Mouse (Mus musculus) myocyte (in vitro differentiated cells): Measurements from ENCODE around the gene Gm973.

Source experiments
- CEBPB ChIP-seq: IDR thresholded peaks from 2 replicates; pipeline ENCODE4 v1.6.1; 2011; ENCODE audit warnings: mild to moderate bottlenecking, moderate library complexity; ENCODE audit not compliant: poor library complexity, insufficient read depth, severe bottlenecking
- MAX ChIP-seq: IDR thresholded peaks from one replicate; pipeline ENCODE4 v1.6.1; 2011; ENCODE audit warnings: low read depth, mild to moderate bottlenecking, control low read depth
- MYOD1 ChIP-seq, 3 experiments: IDR thresholded peaks; one replicate each; pipeline ENCODE4 v1.6.1; 2011; ENCODE audit warnings: control low read depth in 2 of 3, low read depth in 2 of 3, mild to moderate bottlenecking in 2 of 3, moderate library complexity in 1 of 3; ENCODE audit not compliant: insufficient read length in 2 of 3, control insufficient read depth in 1 of 3
- MYOG ChIP-seq, 3 experiments: IDR thresholded peaks; one replicate each; pipeline ENCODE4 v1.6.1; 2011; ENCODE audit warnings: control low read depth in 2 of 3, low read depth in 2 of 3, mild to moderate bottlenecking in 2 of 3; ENCODE audit not compliant: insufficient read length in 2 of 3, control insufficient read depth in 1 of 3, insufficient read depth in 1 of 3
- POLR2A ChIP-seq: IDR thresholded peaks from one replicate; pipeline ENCODE4 v1.6.1; 2011; ENCODE audit warnings: low read depth, mild to moderate bottlenecking, control low read depth, moderate library complexity; ENCODE audit not compliant: insufficient read length
- POLR2AphosphoS2 ChIP-seq: IDR thresholded peaks from one replicate; pipeline ENCODE4 v1.6.1; 2011; ENCODE audit warnings: low read depth, control low read depth; ENCODE audit not compliant: insufficient read length
- REST ChIP-seq: IDR thresholded peaks from one replicate; pipeline ENCODE4 v1.6.1; 2011; ENCODE audit warnings: mild to moderate bottlenecking, control low read depth, moderate library complexity; ENCODE audit not compliant: insufficient read depth, insufficient read length
- TCF12 ChIP-seq: IDR thresholded peaks from one replicate; pipeline ENCODE4 v1.6.1; 2011; ENCODE audit warnings: mild to moderate bottlenecking, control low read depth; ENCODE audit not compliant: poor library complexity, insufficient read depth, severe bottlenecking
- USF1 ChIP-seq: IDR thresholded peaks from one replicate; pipeline ENCODE4 v1.6.1; 2011; ENCODE audit warnings: low read depth, mild to moderate bottlenecking, control low read depth, moderate library complexity

- TF ChIP-seq TCF12 (no peak), MYOG (IDR thresholded peaks at IDR 0.05; ENCODE audit: control insufficient read depth in 1 of 3, insufficient read depth in 1 of 3, insufficient read length in 2 of 3, low read depth in 2 of 3) (no peak), POLR2A (no peak), MYOD1 (IDR thresholded peaks at IDR 0.05; ENCODE audit: control insufficient read depth in 1 of 3, insufficient read length in 2 of 3, low read depth in 2 of 3) (no peak), MAX (no peak), USF1 (no peak), POLR2AphosphoS2 (no peak), CEBPB (no peak), REST (no peak)
These were observed 54.7 kb downstream of the Gm973 start for GRCm38 (mm10) chr1:59570767-59571166.
